Mouse (Mus musculus) heart, postnatal 0 days (tissue): ENCODE measurements at regions not wholly inside any gene's neighbourhood (a gene's known extent, or its start where the extent isn't known, plus 50 kb on each side); places are given as distances from the start of the nearest gene placed in this dataset.

Source experiments
- CTCF ChIP-seq: IDR thresholded peaks from 2 replicates; pipeline ENCODE4 v1.5.1; 2016; ENCODE audit warnings: antibody characterized with exemption, control low read depth, low read depth
- EP300 ChIP-seq: IDR thresholded peaks from 2 replicates; pipeline ENCODE4 v1.6.1; 2016; ENCODE audit warnings: antibody characterized with exemption, low read depth

- TF ChIP-seq CTCF (no peak), EP300 (no peak)
Observed at GRCm38 (mm10) chr7:136477135-136477534, 417.3 kb upstream of the Mgmt start.
